Mouse (Mus musculus): Measurements from ENCODE around the gene Sf3a2.

GRCm38 (mm10) chr10:80808099-80808984 is 10.3 kb downstream of the Sf3a2 start:
- no peak for TF ChIP-seq CTCF (IDR thresholded peaks at IDR 0.05; ENCODE audit: extremely low read depth, insufficient read length, insufficient replicate concordance, low read depth, low read length)
- no peak for TF ChIP-seq POLR2A (IDR thresholded peaks at IDR 0.05; ENCODE audit: low read depth, low read length)
